9 mouse cellular contexts compared by ENCODE assay signal in genomic region chr5:125151872-125152534, GRCm38 (mm10). TPM values are rescaled to one million over a fixed set of nuclear protein-coding genes. Genes with fewer than 3 reads are reported as not detected.
DNase-seq lines count a peak whose midpoint lies in the region; ATAC-seq lines count a peak whose summit lies in the region.
"Had no signal": no experiment of that assay in that cellular context is flagged by ENCODE, and none has a peak within 500 bp of the region (broad histone marks: within the 10 kb centered on the region; RNA-seq: fewer than 3 reads in every experiment).

No protein-coding gene starts in this region.

- H3K27me3 ChIP-seq in hindbrain, embryonic 14.5 days (ENCODE audit: control insufficient read depth, insufficient read depth, low read length) = no peaks in the 10 kb centered on the region

- H3K9ac ChIP-seq in hindbrain, embryonic 14.5 days = peak overlapping the region; percentile 41; the same call in 1 of the 2 replicates

- WGBS in hindbrain, embryonic 14.5 days = 7% methylated on average over 17 of the region's 17 CpGs

- no peaks in the 10 kb centered on the region for H3K9me3 ChIP-seq in hindbrain, embryonic 14.5 days (ENCODE audit: control insufficient read depth, low read length)

- ATAC-seq in hindbrain, embryonic 14.5 days (ENCODE audit: low FRiP score) = peak; percentile 79

- H3K27ac ChIP-seq in hindbrain, embryonic 14.5 days = peak overlapping the region; percentile 91
- H3K27ac ChIP-seq: macrophage had no signal

- H3K36me3 ChIP-seq in hindbrain, embryonic 14.5 days (replicated peaks; ENCODE audit: control insufficient read depth, insufficient read depth) = no peaks in the 10 kb centered on the region

- H3K4me1 ChIP-seq in hindbrain, embryonic 14.5 days (replicated peaks; ENCODE audit: control insufficient read depth, insufficient read depth, low read length) = peaks cover 93% of the 10 kb centered on the region

- H3K4me3 ChIP-seq in hindbrain, embryonic 14.5 days (replicated peaks; ENCODE audit: low read length) = no peak overlapping the region

- DNase-seq in ovary, adult 18-20 months (ENCODE audit: low spot score) = peak; percentile 47
- no peak for DNase-seq in ovary, postnatal 10 days (ENCODE audit: low spot score)
- peak; percentile 86 for DNase-seq in embryo, embryonic 11.5 days (ENCODE audit: low read depth, low spot score)
- DNase-seq in hindbrain, embryonic 14.5 days (ENCODE audit: low spot score) = peak; percentile 76
- peak; percentile 83 for DNase-seq in lung, postnatal 10 days
- DNase-seq in layer of hippocampus, postnatal 36 days = no peak
- no peak for DNase-seq in left cerebral cortex, adult 9 months (ENCODE audit: low spot score in 2 of 2)
- no peak for DNase-seq in gastrocnemius, postnatal 25 days

- peak overlapping the region; percentile 16; the same call in 1 of the 2 replicates for H3K4me2 ChIP-seq in hindbrain, embryonic 14.5 days (replicated peaks)

RNA-seq across cellular contexts. Expression of gene Ncor2, which starts 27.0 kb away (rescaled TPM):
- 26.0 and 27.4 TPM in 2 replicates for polyA plus RNA-seq in hindbrain, embryonic 14.5 days (2014; fragmentation: Nextera tagmentation; extraction: Ambion mirVana)
- total RNA-seq in layer of hippocampus, postnatal 36 days (2021) = 100 to 1,000 TPM; 266 to 300 TPM
- total RNA-seq in gastrocnemius, postnatal 25 days (2021) = 100 to 1,000 TPM in 1 of 2 experiments, 10 to 100 TPM in 1; 92.7 to 108 TPM

Comparison
In these comparisons a context has a peak if more than half of its experiments do, and no peak if none do; other contexts are left out.
1. DNase-seq: peak in ovary, adult 18-20 months (single experiment), embryo, embryonic 11.5 days (single experiment), hindbrain, embryonic 14.5 days (single experiment) and lung, postnatal 10 days (single experiment); none in ovary, postnatal 10 days (single experiment), layer of hippocampus, postnatal 36 days (0 of 2), left cerebral cortex, adult 9 months (0 of 2) and gastrocnemius, postnatal 25 days (single experiment).